Mouse (Mus musculus) liver, embryonic 12.5 days (tissue): ENCODE data around the gene Tctex1d4. TPM values are rescaled to one million over a fixed set of nuclear protein-coding genes. Genes with fewer than 3 reads are reported as not detected.

Experiments used
- ATAC-seq: fragments of 200-750 bp; cut with Nextera tagmentation; 2 replicates; pipeline ENCODE4 v1.8.0; 2017; ENCODE audit warnings: moderate number of reproducible peaks, mild to moderate bottlenecking, moderate library complexity
- H3K27ac ChIP-seq: fragments of 300-500 bp; sonication (generic); 2 replicates; pipeline ENCODE4 v1.5.1; 2016; ENCODE audit warnings: mild to moderate bottlenecking
- H3K27me3 ChIP-seq: fragments of 300-500 bp; sonication (generic); replicated peaks from 2 replicates; pipeline ENCODE4 v1.6.1; 2016; ENCODE audit warnings: mild to moderate bottlenecking, moderate library complexity
- H3K36me3 ChIP-seq: fragments of 300-500 bp; sonication (generic); 2 replicates; pipeline ENCODE4 v1.6.1; 2016; ENCODE audit warnings: mild to moderate bottlenecking, moderate library complexity
- H3K4me1 ChIP-seq: fragments of 300-500 bp; sonication (generic); 2 replicates; pipeline ENCODE4 v1.6.1; 2016
- H3K4me2 ChIP-seq: fragments of 300-500 bp; sonication (generic); 2 replicates; pipeline ENCODE4 v1.6.1; 2016; ENCODE audit warnings: mild to moderate bottlenecking, moderate library complexity
- H3K4me3 ChIP-seq: fragments of 300-500 bp; sonication (generic); 2 replicates; pipeline ENCODE4 v1.5.1; 2016; ENCODE audit warnings: mild to moderate bottlenecking, moderate library complexity
- H3K9ac ChIP-seq: fragments of 300-500 bp; sonication (generic); 2 replicates; pipeline ENCODE4 v1.6.1; 2016; ENCODE audit warnings: mild to moderate bottlenecking, moderate library complexity
- H3K9me3 ChIP-seq: fragments of 300-500 bp; sonication (generic); replicated peaks from 2 replicates; pipeline ENCODE4 v1.6.1; 2016; ENCODE audit warnings: mild to moderate bottlenecking, moderate library complexity
- WGBS: fragments of 180-500 bp; shearing (Covaris S2); methylation state at CpG from one replicate; pipeline ENCODE4 v1.1.7; 2016; ENCODE audit not compliant: insufficient replicate concordance; 5-methylcytosine and 5-hydroxymethylcytosine counted together
- polyA plus RNA-seq: library from polyadenylated mRNA; unstranded; fragments of >200 nt; fragmentation: Nextera tagmentation; extraction: Ambion mirVana; gene quantifications from 2 replicates; pipeline ENCODE4 v1.2.1, GENCODE M21; 2016

Gene Tctex1d4
- not detected in 2 replicates for polyA plus RNA-seq

- no peaks in the 10 kb centered on the region for H3K9me3 ChIP-seq
- ATAC-seq: no peak
- no peak within 1 kb of the TSS for H3K9ac ChIP-seq
- H3K27ac ChIP-seq: peak within 1 kb of the TSS; percentile 65
- peaks cover 24% of the 10 kb centered on the region for H3K36me3 ChIP-seq
- peaks cover 20% of the 10 kb centered on the region for H3K27me3 ChIP-seq
- H3K4me2 ChIP-seq: peak within 1 kb of the TSS; percentile 35; the same call in 1 of the 2 replicates
- H3K4me3 ChIP-seq: no peak within 1 kb of the TSS
- peaks cover 35% of the 10 kb centered on the region for H3K4me1 ChIP-seq
- 63% methylated on average over 9 of the region's 9 CpGs for WGBS
These were observed at the start of gene Tctex1d4 for GRCm38 (mm10) chr4:117126675-117127290. Tctex1d4 (plus strand) TSS chr4:117126794.

GRCm38 (mm10) chr4:117087948-117088640 lies 38.5 kb upstream of the Tctex1d4 start:
- H3K4me1 ChIP-seq: peaks cover 58% of the 10 kb centered on the region
- H3K9ac ChIP-seq: peak overlapping the region; percentile 52; the same call in 1 of the 2 replicates
- no peak overlapping the region for H3K4me3 ChIP-seq
- no peaks in the 10 kb centered on the region for H3K9me3 ChIP-seq
- H3K27me3 ChIP-seq: no peaks in the 10 kb centered on the region
- H3K4me2 ChIP-seq: peak overlapping the region; percentile 17; the same call in 1 of the 2 replicates
- H3K36me3 ChIP-seq: peaks cover 38% of the 10 kb centered on the region
- WGBS: 72% methylated on average over 7 of the region's 7 CpGs
- H3K27ac ChIP-seq: peak overlapping the region; percentile 85
- peak; percentile 38; the same call in 1 of the 2 replicates for ATAC-seq

GRCm38 (mm10) chr4:117090586-117090985 lies 36.0 kb upstream of the Tctex1d4 start:
- peak; percentile 90 for ATAC-seq
- H3K4me3 ChIP-seq: no peak overlapping the region
- no peaks in the 10 kb centered on the region for H3K9me3 ChIP-seq
- H3K27ac ChIP-seq: peak overlapping the region; percentile 85
- H3K27me3 ChIP-seq: peaks cover 17% of the 10 kb centered on the region
- H3K4me1 ChIP-seq: peaks cover 54% of the 10 kb centered on the region
- H3K9ac ChIP-seq: peak overlapping the region; percentile 36; the same call in 1 of the 2 replicates
- H3K36me3 ChIP-seq: peaks cover 22% of the 10 kb centered on the region
- WGBS: 22% methylated on average over 7 of the region's 7 CpGs
- peak overlapping the region; percentile 40 for H3K4me2 ChIP-seq

- no peaks in the 10 kb centered on the region for H3K9me3 ChIP-seq
- WGBS: 70% methylated on average over 3 of the region's 3 CpGs
- ATAC-seq: no peak
These were observed 31.8 kb upstream of the Tctex1d4 start for GRCm38 (mm10) chr4:117094626-117095361.

GRCm38 (mm10) chr4:117095551-117096452 lies 30.8 kb upstream of the Tctex1d4 start, which contains the start of gene Ptch2:
Ptch2 (plus strand) TSS chr4:117096075.
- no peaks in the 10 kb centered on the region for H3K9me3 ChIP-seq
- ATAC-seq: peak; percentile 37; the same call in 1 of the 2 replicates
- H3K36me3 ChIP-seq: no peaks in the 10 kb centered on the region
- peaks cover 22% of the 10 kb centered on the region for H3K4me1 ChIP-seq
- peaks cover 51% of the 10 kb centered on the region for H3K27me3 ChIP-seq
- H3K4me3 ChIP-seq: peak within 1 kb of the TSS; percentile 58
- 2% methylated on average over 50 of the region's 50 CpGs for WGBS
- peak within 1 kb of the TSS; percentile 56 for H3K9ac ChIP-seq
- H3K4me2 ChIP-seq: peak within 1 kb of the TSS; percentile 83
- H3K27ac ChIP-seq: no peak within 1 kb of the TSS

More at GRCm38 (mm10) chr4:117094626-117095361, 31.8 kb upstream of the Tctex1d4 start:
- Histone ChIP-seq H3K27me3 (peaks cover 46% of the 10 kb centered on the region), H3K27ac (no peak overlapping the region), H3K9ac (no peak overlapping the region), H3K4me1 (peaks cover 32% of the 10 kb centered on the region), H3K4me3 (no peak overlapping the region), H3K4me2 (no peak overlapping the region), H3K36me3 (no peaks in the 10 kb centered on the region)

- WGBS: 21% methylated on average over 5 of the region's 5 CpGs
- peak overlapping the region; percentile 58 for H3K4me3 ChIP-seq
- ATAC-seq: no peak
These were observed 29.9 kb upstream of the Tctex1d4 start for GRCm38 (mm10) chr4:117096666-117097065.

GRCm38 (mm10) chr4:117097969-117098763 lies 28.4 kb upstream of the Tctex1d4 start:
- Histone ChIP-seq H3K4me3 (no peak overlapping the region), H3K27ac (no peak overlapping the region), H3K36me3 (no peaks in the 10 kb centered on the region), H3K27me3 (peaks cover 51% of the 10 kb centered on the region), H3K4me2 (no peak overlapping the region), H3K9ac (no peak overlapping the region), H3K4me1 (peaks cover 15% of the 10 kb centered on the region), H3K9me3 (no peaks in the 10 kb centered on the region)
- ATAC-seq: no peak
- 66% methylated on average over 8 of the region's 8 CpGs for WGBS

More at GRCm38 (mm10) chr4:117096666-117097065, 29.9 kb upstream of the Tctex1d4 start:
- no peak overlapping the region for H3K27ac ChIP-seq
- peak overlapping the region; percentile 83 for H3K4me2 ChIP-seq
- no peaks in the 10 kb centered on the region for H3K36me3 ChIP-seq
- no peaks in the 10 kb centered on the region for H3K9me3 ChIP-seq
- H3K9ac ChIP-seq: no peak overlapping the region
- H3K27me3 ChIP-seq: peaks cover 51% of the 10 kb centered on the region
- peaks cover 16% of the 10 kb centered on the region for H3K4me1 ChIP-seq

GRCm38 (mm10) chr4:117098764-117099036 lies 27.9 kb upstream of the Tctex1d4 start:
- H3K4me3 ChIP-seq: no peak overlapping the region
- H3K36me3 ChIP-seq: no peaks in the 10 kb centered on the region
- H3K27me3 ChIP-seq: peaks cover 57% of the 10 kb centered on the region
- WGBS: 58% methylated on average over 2 of the region's 2 CpGs
- no peak for ATAC-seq
- H3K4me2 ChIP-seq: no peak overlapping the region
- peaks cover 15% of the 10 kb centered on the region for H3K4me1 ChIP-seq
- no peak overlapping the region for H3K27ac ChIP-seq
- H3K9ac ChIP-seq: no peak overlapping the region
- no peaks in the 10 kb centered on the region for H3K9me3 ChIP-seq

GRCm38 (mm10) chr4:117100036-117100435 lies 26.6 kb upstream of the Tctex1d4 start:
- H3K4me3 ChIP-seq: no peak overlapping the region
- no peaks in the 10 kb centered on the region for H3K36me3 ChIP-seq
- peaks cover 57% of the 10 kb centered on the region for H3K27me3 ChIP-seq
- no peak for ATAC-seq
- H3K9me3 ChIP-seq: no peaks in the 10 kb centered on the region
- 68% methylated on average over 4 of the region's 4 CpGs for WGBS
- H3K27ac ChIP-seq: no peak overlapping the region
- no peak overlapping the region for H3K9ac ChIP-seq
- H3K4me1 ChIP-seq: peaks cover 15% of the 10 kb centered on the region
- H3K4me2 ChIP-seq: no peak overlapping the region

GRCm38 (mm10) chr4:117101218-117101617 lies 25.4 kb upstream of the Tctex1d4 start:
- 37% methylated on average over 7 of the region's 7 CpGs for WGBS
- Histone ChIP-seq H3K4me3 (no peak overlapping the region), H3K4me1 (peaks cover 6% of the 10 kb centered on the region), H3K9ac (no peak overlapping the region), H3K27me3 (peaks cover 53% of the 10 kb centered on the region), H3K27ac (no peak overlapping the region), H3K4me2 (no peak overlapping the region), H3K9me3 (no peaks in the 10 kb centered on the region), H3K36me3 (no peaks in the 10 kb centered on the region)
- ATAC-seq: no peak
